Mouse (Mus musculus) E14TG2a.4 (cell line): ENCODE measurements at regions not wholly inside any gene's neighbourhood (a gene's known extent, or its start where the extent isn't known, plus 50 kb on each side); places are given as distances from the start of the nearest gene placed in this dataset.
A peak's percentile ranks its signal among the peaks of the same experiment; 100 is the strongest.

Experiments used
- H3K27me3 ChIP-seq: 2 replicates; pipeline ENCODE4 v1.6.1; 2014; ENCODE audit warnings: low read length, control low read depth; ENCODE audit not compliant: insufficient read depth
- H3K36me3 ChIP-seq: 2 replicates; pipeline ENCODE4 v1.6.1; 2014; ENCODE audit warnings: low read length, control low read depth; ENCODE audit not compliant: insufficient read depth
- H3K4me1 ChIP-seq: replicated peaks from 2 replicates; pipeline ENCODE4 v1.6.1; 2014; ENCODE audit warnings: low read depth, low read length, control low read depth
- H3K4me3 ChIP-seq: replicated peaks from 2 replicates; pipeline ENCODE4 v1.5.1; 2014; ENCODE audit warnings: mild to moderate bottlenecking, low read length
- H3K9me3 ChIP-seq: 2 replicates; pipeline ENCODE4 v1.6.1; 2014; ENCODE audit warnings: low read length, control low read depth
- CTCF ChIP-seq: conservative IDR thresholded peaks from 2 replicates; pipeline ENCODE4 v1.5.1; 2014; ENCODE audit warnings: low read length
- NANOG ChIP-seq: IDR thresholded peaks from 2 replicates; pipeline ENCODE4 v1.6.1; 2014; ENCODE audit warnings: borderline replicate concordance, low read length, mixed read lengths
- POU5F1 ChIP-seq: IDR thresholded peaks from 2 replicates; pipeline ENCODE4 v1.6.1; 2014; ENCODE audit warnings: low read length, borderline replicate concordance

DNA sequence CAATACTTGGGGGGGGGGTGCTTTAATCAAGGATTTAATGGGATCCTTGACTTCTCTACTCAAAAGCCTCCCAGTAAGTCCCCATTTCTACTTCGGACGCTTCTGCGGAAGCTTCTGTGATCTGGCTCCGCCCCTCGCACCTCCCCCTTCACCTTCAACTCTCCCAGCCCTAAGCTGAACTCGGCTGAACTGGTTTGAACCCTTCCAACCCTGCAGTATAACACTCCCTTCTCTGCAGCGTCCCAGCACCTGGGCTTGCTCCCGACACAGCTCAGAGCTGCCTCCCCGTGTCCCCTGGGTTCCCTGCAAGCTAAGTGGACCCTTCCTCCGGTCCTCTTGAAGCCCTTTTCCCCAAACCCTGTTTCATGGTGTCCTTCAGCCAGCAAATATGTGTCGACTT lies 80.0 kb upstream of the Mkln1 start:
- TF ChIP-seq POU5F1 = no peak
- TF ChIP-seq CTCF = no peak
- no peak for TF ChIP-seq NANOG
- Histone ChIP-seq H3K4me3 (peak overlapping the region; percentile 49), H3K27me3 (peaks cover 44% of the 10 kb centered on the region), H3K9me3 (no peaks in the 10 kb centered on the region), H3K36me3 (no peaks in the 10 kb centered on the region), H3K4me1 (peaks cover 27% of the 10 kb centered on the region)

DNA sequence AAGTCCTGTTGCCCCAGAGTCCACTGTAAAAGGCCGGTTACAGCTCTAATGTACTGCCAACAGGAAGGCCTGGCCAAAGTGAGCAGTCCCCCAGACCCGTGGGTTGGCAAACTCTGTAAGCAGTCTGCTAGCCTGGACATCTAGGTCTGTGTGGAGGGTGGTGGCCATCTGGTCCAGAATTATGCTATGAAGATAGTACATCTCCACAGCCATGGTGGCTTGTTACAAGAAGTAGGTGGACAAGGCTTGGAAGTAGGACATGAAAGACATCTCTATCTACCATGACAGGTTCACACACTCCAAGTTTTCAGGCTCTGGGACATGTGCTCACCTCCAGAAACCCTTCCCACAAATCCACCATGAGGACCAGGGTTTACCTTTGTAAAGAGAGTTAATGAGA lies 79.1 kb upstream of the Mkln1 start:
- Histone ChIP-seq H3K36me3 (no peaks in the 10 kb centered on the region), H3K9me3 (no peaks in the 10 kb centered on the region), H3K27me3 (peaks cover 43% of the 10 kb centered on the region), H3K4me3 (no peak overlapping the region), H3K4me1 (peaks cover 27% of the 10 kb centered on the region)
- no peak for TF ChIP-seq NANOG
- TF ChIP-seq POU5F1 = no peak
- no peak for TF ChIP-seq CTCF

DNA sequence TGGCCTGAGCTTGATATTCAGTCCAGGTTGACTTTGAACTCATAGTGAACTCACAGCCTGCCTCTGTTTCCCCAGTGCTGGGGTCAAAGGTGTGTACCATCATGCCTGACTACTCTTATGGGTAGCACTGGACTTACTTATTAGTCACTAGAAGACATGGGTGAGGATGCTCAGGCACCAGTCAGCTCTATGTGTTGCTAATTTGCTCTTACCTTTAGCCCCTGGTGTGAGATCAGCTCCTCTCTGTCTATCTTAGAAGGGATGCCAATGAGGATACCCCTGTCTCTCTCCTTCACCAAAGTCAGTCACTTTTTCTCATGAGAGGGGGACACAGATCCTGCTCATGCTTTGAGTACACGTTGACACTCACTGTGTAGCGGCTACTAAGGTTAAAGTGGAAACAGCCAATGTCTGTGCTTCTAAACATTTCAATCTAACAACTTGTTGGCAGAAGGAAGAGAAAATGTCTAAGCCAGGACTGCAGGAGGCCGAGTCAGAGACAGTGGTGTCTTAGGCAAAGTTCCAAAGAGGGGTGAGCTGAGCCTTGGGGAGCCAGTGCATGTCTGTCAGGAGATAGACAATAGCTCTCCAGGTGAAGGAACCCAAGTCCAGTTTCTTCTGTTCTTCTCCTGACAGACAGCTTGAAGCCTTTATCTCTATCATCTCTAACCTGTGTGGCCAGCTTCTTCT lies 78.2 kb upstream of the Mkln1 start:
- no peaks in the 10 kb centered on the region for H3K36me3 ChIP-seq
- peaks cover 27% of the 10 kb centered on the region for H3K4me1 ChIP-seq
- H3K9me3 ChIP-seq = no peaks in the 10 kb centered on the region
- H3K4me3 ChIP-seq = no peak overlapping the region
- peaks cover 38% of the 10 kb centered on the region for H3K27me3 ChIP-seq
- no peak for TF ChIP-seq NANOG
- no peak for TF ChIP-seq CTCF
- no peak for TF ChIP-seq POU5F1

DNA sequence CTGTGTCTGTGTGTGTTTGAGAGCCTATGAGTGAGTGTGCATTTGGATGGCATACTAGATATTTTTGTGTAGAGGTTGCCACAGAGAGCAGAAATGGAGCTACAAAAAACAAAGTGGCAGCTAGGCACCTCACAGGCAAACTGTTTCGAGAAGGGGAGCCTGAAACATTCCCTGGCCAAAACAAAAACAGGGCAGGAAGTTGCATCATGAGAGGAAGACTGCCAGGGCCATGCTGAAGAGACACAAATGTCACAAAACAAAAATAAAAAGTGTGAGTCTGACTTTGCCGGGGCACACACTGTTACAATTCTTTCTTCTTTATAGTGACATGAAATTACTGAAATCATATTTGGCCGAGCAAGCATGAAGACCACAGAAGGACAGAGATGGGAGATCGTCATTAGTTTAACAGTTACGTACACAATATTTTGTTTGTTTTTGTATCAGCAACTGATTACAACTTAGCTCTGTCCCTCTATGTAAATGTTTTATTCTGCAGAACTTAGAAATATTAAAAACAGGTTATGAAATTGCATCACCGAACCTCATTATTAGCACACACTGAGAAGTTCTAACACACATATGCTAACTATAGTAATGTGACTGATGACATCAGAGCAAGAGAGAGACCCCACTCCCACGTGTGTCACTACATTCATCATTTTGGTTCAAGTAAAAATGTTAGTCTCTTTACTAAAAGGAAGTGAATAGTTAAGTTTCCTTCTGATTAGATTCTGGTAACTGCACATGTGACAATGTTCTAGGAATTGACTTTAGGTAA lies 77.3 kb upstream of the Mkln1 start:
- peaks cover 22% of the 10 kb centered on the region for H3K4me1 ChIP-seq
- H3K9me3 ChIP-seq = no peaks in the 10 kb centered on the region
- H3K4me3 ChIP-seq = no peak overlapping the region
- no peak for TF ChIP-seq NANOG
- peaks cover 37% of the 10 kb centered on the region for H3K27me3 ChIP-seq
- H3K36me3 ChIP-seq = no peaks in the 10 kb centered on the region

DNA sequence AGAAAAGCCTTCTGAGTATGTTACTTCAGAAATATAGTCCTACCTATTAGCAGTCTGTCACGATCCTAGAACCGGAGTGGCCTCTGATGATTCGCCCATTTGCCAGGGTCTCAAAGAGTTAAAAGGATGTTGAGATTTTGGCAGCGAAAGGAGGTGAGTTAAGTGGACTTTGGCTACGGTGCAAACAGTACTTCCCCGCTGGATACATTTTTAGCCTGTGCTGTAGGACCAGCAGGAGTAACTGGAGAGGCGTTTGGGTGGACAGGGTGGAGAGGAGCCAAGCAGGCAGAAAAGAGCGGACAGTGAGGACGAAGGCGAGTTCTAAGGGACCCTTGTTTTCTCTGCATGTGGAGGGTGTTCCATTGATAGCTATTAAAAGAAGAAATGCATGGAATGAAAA lies 76.6 kb upstream of the Mkln1 start:
- Histone ChIP-seq H3K27me3 (peaks cover 33% of the 10 kb centered on the region), H3K36me3 (no peaks in the 10 kb centered on the region), H3K4me3 (no peak overlapping the region), H3K9me3 (no peaks in the 10 kb centered on the region), H3K4me1 (peaks cover 22% of the 10 kb centered on the region)
- TF ChIP-seq NANOG (no peak), CTCF (no peak)

DNA sequence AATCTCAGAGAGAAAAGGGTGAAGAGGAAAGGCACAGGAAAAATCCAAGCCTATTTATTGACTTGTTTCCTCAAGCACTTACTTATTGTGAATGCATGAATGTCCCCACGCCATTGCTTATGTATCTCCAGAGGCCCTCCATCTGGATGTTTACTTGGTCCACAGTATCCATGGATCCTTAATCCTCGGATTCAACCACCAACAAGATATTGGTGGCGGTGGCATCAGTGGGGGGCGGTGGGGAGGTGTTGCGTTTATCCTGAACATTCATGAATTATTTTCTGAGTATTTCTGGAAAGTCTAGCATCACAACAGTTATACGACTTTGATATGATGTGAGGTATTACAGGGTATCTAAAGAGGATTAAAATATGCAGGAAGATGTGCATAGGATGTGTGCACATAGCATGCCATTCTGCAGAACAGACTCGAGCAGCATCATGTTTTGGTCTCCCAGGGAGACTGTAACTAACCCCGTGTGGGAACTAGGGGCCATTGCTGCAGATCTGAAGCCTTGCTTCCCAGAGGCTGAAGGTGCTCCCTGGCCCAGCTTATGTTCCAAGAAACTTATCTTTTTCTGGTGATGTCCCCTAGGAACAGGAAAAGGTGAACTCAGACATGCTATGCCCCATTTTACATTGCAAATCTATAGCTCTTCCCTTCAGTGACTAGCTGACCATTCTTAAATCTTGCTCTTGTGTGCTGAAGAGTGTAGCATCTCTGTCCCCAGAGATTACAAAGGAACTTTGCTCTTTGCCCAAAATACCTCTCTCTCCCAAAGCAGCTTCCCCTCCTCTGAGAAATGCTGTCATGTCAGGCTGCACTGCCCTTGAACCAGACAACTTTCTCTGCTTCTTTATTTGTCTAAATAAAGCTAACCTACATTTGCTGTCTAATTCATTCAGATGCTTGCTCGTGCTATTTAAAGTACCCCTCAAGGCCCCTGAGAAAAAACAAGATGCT lies 75.0 kb upstream of the Mkln1 start:
- H3K36me3 ChIP-seq = no peaks in the 10 kb centered on the region
- H3K27me3 ChIP-seq = peaks cover 21% of the 10 kb centered on the region
- H3K4me1 ChIP-seq = peaks cover 7% of the 10 kb centered on the region
- TF ChIP-seq POU5F1 (no peak), CTCF (no peak), NANOG (no peak)
- H3K4me3 ChIP-seq = no peak overlapping the region
- no peaks in the 10 kb centered on the region for H3K9me3 ChIP-seq

GRCm38 (mm10) chr6:31324717-31325116 lies 73.8 kb upstream of the Mkln1 start:
- Histone ChIP-seq H3K4me3 (no peak overlapping the region), H3K9me3 (no peaks in the 10 kb centered on the region), H3K27me3 (peaks cover 14% of the 10 kb centered on the region), H3K4me1 (no peaks in the 10 kb centered on the region), H3K36me3 (no peaks in the 10 kb centered on the region)
- no peak for TF ChIP-seq NANOG
- TF ChIP-seq POU5F1 = no peak
- no peak for TF ChIP-seq CTCF

- H3K9me3 ChIP-seq = no peaks in the 10 kb centered on the region
- peaks cover 8% of the 10 kb centered on the region; the same call in 1 of the 2 replicates for H3K27me3 ChIP-seq
- no peaks in the 10 kb centered on the region for H3K4me1 ChIP-seq
- H3K36me3 ChIP-seq = no peaks in the 10 kb centered on the region
- H3K4me3 ChIP-seq = no peak overlapping the region
- no peak for TF ChIP-seq NANOG
- no peak for TF ChIP-seq CTCF
- TF ChIP-seq POU5F1 = no peak
Observed at GRCm38 (mm10) chr6:31325621-31326020, 72.9 kb upstream of the Mkln1 start.

GRCm38 (mm10) chr6:31330327-31330726 lies 68.2 kb upstream of the Mkln1 start:
- TF ChIP-seq CTCF (no peak), POU5F1 (no peak), NANOG (no peak)
- Histone ChIP-seq H3K36me3 (no peaks in the 10 kb centered on the region), H3K4me1 (no peaks in the 10 kb centered on the region), H3K9me3 (peaks cover 3% of the 10 kb centered on the region; the same call in 1 of the 2 replicates), H3K27me3 (peaks cover 17% of the 10 kb centered on the region), H3K4me3 (no peak overlapping the region)
